14 mouse cellular contexts compared by ENCODE assay signal in genomic region chr1:155280306-155280705, GRCm38 (mm10). TPM values are rescaled to one million over a fixed set of nuclear protein-coding genes. Genes with fewer than 3 reads are reported as not detected.
"Had no signal": no experiment of that assay in that cellular context is flagged by ENCODE, and none has a peak within 500 bp of the region (broad histone marks: within the 10 kb centered on the region; RNA-seq: fewer than 3 reads in every experiment).

No protein-coding gene starts in this region.

- H3K27ac ChIP-seq: liver, embryonic 14.5 days; midbrain, embryonic 10.5 days; midbrain, embryonic 15.5 days; neural tube, embryonic 13.5 days; stomach, embryonic 15.5 days had no signal

- H3K9me3 ChIP-seq: limb, embryonic 12.5 days; midbrain, embryonic 10.5 days; midbrain, embryonic 15.5 days; neural tube, embryonic 13.5 days; stomach, embryonic 15.5 days had no signal

- H3K4me2 ChIP-seq: limb, embryonic 12.5 days; midbrain, embryonic 15.5 days; neural tube, embryonic 13.5 days; stomach, embryonic 15.5 days had no signal

- H3K36me3 ChIP-seq: stomach, embryonic 15.5 days had no signal

- H3K9ac ChIP-seq: limb, embryonic 12.5 days; liver, embryonic 14.5 days; midbrain, embryonic 15.5 days; neural tube, embryonic 13.5 days; stomach, embryonic 15.5 days had no signal

- H3K4me1 ChIP-seq: neural tube, embryonic 13.5 days; stomach, embryonic 15.5 days had no signal

- DNase-seq: kidney, adult 8-10 months; kidney, postnatal 36 days; lung, adult 18-20 months; lung, postnatal 36 days; thymus, postnatal 36 days had no signal

- H3K27me3 ChIP-seq: limb, embryonic 12.5 days; midbrain, embryonic 15.5 days; neural tube, embryonic 13.5 days; stomach, embryonic 15.5 days had no signal

- ATAC-seq: intestine, embryonic 16.5 days; lung, postnatal 0 days had no signal

- H3K4me3 ChIP-seq: limb, embryonic 12.5 days; midbrain, embryonic 10.5 days; midbrain, embryonic 15.5 days; neural tube, embryonic 13.5 days; stomach, embryonic 15.5 days had no signal

RNA-seq across cellular contexts. Expression of gene BC034090, which starts 36.1 kb away (rescaled TPM):
- total RNA-seq: megakaryocyte, adult 5-6 weeks had no signal
